Mouse (Mus musculus) R1 (cell line): ENCODE data around the gene P3h1.
A peak's percentile ranks its signal among the peaks of the same experiment; 100 is the strongest.

ENCODE experiments used
- DNase-seq: peaks from one replicate; pipeline ENCODE4 v3.0.0-alpha.2; 2018; ENCODE audit warnings: low read depth, low spot score

Gene P3h1

GRCm38 (mm10) chr4:119232410-119233255, at the start of gene P3h1, which contains the start of gene AU022252:
TSS of gene P3h1 (plus strand) at chr4:119232915.
TSS of gene AU022252 (minus strand) at chr4:119232712.
- DNase-seq = peak; percentile 99

GRCm38 (mm10) chr4:119183525-119183924, 49.2 kb upstream of the P3h1 start:
- DNase-seq = no peak

GRCm38 (mm10) chr4:119185771-119186170, 46.9 kb upstream of the P3h1 start:
- DNase-seq = no peak

- no peak for DNase-seq
These were observed 44.5 kb upstream of the P3h1 start for GRCm38 (mm10) chr4:119188060-119188785.

- DNase-seq = no peak
These were observed 43.3 kb upstream of the P3h1 start for GRCm38 (mm10) chr4:119189392-119189791.

DNA sequence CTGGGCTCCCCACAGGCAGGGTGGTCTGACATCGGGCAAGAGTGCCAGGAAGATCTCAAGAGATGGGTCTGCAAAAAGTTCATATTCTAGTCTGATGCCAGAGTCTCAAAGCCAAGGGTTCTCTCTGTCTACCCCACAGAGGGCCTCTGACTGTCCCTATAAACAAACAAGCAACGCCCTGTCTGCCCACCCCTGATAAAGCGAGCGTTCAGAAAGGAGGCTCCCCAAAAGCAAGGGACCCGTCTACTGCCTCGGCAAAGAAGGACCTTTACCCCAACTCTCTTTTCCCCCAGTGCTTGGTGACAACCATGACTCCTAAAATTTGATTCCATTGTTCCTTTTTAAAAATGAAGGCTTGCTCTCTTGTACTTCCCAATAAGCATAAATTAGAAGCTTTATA, 42.9 kb upstream of the P3h1 start, which contains the start of gene Ermap:
TSS of gene Ermap (minus strand) at position 148 of the 400 bp plus-strand sequence.
- DNase-seq = no peak

GRCm38 (mm10) chr4:119190618-119191017, 42.1 kb upstream of the P3h1 start:
- DNase-seq = no peak

DNA sequence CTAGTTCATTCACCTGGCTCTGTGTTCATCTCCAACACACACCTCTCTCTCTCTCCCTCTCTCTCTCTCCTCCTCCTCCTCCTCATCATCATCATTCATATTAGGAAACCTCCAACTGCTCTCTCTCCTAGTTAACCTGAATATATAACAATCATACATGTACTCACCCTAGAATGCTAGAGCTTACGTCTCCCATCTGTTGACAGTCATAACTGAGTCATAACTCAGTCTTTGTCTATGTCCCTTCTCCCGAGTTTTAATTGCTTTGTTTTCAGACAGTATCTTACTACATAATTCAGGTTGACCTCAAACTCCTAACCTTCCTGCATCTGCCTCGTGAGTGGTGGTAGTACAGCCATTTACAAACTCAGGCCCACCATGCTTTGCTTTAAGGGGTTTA, 41.4 kb upstream of the P3h1 start:
- DNase-seq = no peak

GRCm38 (mm10) chr4:119192757-119193156, 40.0 kb upstream of the P3h1 start:
- DNase-seq = no peak

GRCm38 (mm10) chr4:119194909-119195581, 37.7 kb upstream of the P3h1 start, which contains the start of gene Svbp:
TSS of gene Svbp (plus strand) at chr4:119195306.
- DNase-seq = peak; percentile 83

DNA sequence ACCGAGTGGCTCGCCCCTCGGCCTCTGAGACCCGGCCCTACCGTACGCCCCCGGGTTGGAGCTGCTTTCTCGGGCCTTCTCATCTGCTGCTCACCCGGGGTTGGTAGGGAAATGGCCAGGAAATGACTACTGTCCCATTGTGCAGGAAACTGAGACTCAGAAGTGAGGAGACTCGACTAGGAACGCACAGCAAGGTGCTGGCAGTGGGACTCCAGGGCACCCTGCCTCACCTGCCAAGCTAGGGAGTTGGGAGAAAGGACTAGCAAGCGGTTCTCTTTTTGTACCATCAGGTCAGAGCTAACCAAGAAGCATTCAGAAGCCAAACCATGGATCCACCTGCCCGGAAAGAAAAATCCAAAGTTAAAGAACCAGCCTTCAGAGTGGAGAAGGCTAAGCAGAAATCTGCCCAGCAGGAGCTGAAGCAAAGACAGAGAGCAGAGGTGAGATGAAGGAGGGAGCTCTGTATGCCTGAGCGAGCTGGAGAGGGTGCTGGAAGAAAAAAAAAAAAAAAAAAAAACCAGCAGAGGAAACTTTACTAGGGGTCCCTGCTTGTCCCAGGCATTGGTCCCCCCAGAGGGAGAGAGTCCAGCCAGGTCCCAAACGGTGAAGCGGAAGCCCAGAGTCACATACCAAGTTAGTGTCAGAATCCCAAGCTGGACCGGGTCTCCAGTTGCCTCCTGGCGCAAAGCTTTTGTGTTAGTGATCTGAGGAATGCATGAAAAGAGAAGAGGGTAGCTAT, 37.0 kb upstream of the P3h1 start:
- DNase-seq = peak; percentile 46

GRCm38 (mm10) chr4:119198105-119198504, 34.6 kb upstream of the P3h1 start:
- no peak for DNase-seq

GRCm38 (mm10) chr4:119204672-119205071, 28.0 kb upstream of the P3h1 start:
- DNase-seq = peak; percentile 74

DNA sequence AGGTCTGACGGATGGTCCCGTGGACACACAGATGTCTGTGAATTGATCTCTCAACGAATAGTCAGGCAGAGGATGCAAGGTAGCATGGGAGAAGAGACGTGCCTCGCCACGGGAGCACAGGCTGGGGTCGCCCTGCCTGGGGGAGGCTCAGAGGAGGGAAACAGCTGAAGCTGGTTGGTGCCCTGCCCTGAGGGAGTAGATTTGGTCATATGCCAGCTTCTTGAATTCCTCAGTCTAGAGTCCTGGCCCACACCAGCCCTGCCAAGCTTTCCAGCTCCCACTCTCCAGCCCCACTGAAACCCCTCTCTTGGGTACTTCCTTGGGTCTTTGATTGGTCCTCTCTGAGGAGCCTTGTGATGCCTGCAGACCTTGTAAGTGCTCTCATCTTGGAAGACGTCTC, 16.0 kb upstream of the P3h1 start:
- DNase-seq = no peak

DNA sequence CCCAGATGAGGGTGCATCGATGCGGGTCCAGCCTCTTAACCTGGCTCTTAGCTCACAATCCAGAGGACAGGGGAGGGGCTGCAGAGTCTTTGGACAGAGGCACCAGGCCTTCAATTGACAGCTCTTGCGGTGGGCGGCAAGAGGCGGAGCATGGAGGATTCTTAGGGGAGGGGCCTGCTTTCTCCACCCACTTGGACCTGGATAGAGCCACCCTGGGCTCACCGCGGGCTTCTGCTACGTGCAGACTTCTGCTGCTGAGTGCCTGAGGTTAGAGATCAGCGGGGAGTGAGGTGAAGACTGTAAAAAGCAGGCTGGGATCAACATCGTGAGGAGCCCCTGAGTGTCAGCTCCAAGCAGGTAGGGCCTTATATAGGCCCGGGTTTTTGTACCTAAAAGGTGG, 14.5 kb upstream of the P3h1 start, which contains the start of gene Tmem269:
TSS of gene Tmem269 (minus strand) at position 49 of the 400 bp plus-strand sequence.
- DNase-seq = peak; percentile 70

- DNase-seq = peak; percentile 89
These were observed 9.0 kb upstream of the P3h1 start for GRCm38 (mm10) chr4:119223696-119224095.

- no peak for DNase-seq
These were observed 8.2 kb upstream of the P3h1 start for GRCm38 (mm10) chr4:119224534-119224933.

DNA sequence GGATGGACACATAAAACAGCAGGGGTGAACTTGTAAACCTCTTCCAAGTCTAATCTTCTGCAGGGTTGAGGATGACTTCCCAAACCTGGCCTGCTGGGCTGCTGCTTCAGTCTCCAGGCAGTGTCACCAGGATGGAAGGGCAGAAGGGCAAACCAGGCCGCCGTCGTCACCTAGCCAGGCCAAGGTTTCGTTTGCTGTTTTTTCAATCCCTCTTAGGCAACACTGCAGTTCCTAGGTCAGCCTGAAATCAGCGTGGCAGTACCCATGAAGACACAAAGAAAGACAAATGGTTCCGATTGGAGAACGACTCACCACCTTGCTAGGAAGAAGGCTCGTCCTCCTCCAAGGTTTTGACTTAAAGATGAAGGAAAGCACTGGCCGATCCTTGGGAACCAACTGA, 7.0 kb upstream of the P3h1 start:
- DNase-seq = peak; percentile 37

DNA sequence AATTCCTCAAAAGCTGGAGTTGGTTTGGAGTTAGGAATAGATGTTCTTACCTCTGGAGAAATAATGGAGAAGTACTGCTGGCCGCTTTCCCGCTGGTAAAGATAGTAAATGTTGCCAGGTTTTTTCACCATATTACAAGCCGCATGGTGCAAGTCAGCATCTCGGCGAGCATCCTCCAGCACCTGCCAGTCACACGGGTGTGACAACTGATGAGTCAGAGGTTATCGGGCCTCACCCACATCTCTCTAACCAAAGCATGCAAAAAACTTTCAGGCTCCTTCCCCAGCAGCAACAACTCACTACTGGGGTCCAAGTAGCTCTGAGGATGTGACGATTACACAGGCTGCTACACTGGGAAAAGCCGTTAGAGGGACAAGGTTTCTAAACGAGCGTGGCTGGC, 6.0 kb upstream of the P3h1 start:
- no peak for DNase-seq

- peak; percentile 86 for DNase-seq
These were observed 664 bp downstream of the P3h1 start for GRCm38 (mm10) chr4:119233256-119233901.

DNA sequence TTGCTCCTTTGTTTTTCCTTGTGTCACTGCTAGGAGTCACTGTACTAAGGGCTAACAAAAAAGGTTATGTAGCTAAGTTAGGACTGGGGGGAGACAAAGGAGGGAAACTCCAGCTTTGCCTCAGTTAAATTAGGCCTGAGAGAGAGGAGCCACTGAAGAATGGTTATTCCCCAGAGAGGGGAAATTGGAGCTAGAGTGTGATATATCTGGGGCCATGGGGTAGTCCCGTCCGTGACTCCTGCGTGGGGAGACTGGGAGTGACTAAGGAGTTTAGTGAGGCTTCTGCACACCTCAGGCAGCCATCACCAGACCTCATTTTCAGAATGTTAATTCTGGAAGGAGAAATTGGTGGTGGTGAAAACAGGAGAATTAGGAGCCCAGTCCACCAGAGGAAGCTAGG, 1.6 kb downstream of the P3h1 start:
- DNase-seq = no peak
